Mouse (Mus musculus) lung, postnatal 0 days (tissue): Measurements from ENCODE around the gene Hemgn.

Experiments
- CTCF ChIP-seq: IDR thresholded peaks from 2 replicates; pipeline ENCODE4 v1.5.1; 2016; ENCODE audit warnings: antibody characterized with exemption, mild to moderate bottlenecking
- EP300 ChIP-seq: IDR thresholded peaks from 2 replicates; pipeline ENCODE4 v1.6.1; 2016; ENCODE audit warnings: antibody characterized with exemption, mild to moderate bottlenecking, control low read depth

GRCm38 (mm10) chr4:46457186-46457585, 43.9 kb upstream of the Hemgn start:
- no peak for TF ChIP-seq EP300
- no peak for TF ChIP-seq CTCF
